Mouse (Mus musculus) kidney, embryonic 14.5 days (tissue): ENCODE data around the gene Selenbp1. TPM values are rescaled to one million over a fixed set of nuclear protein-coding genes. Genes with fewer than 3 reads are reported as not detected.
"Not testable (repeated sequence)": the region's sequence is repeated elsewhere in the genome, so short reads cannot be mapped to it uniquely, and the experiment has no call there.

Source experiments
- ATAC-seq: fragments of 200-750 bp; cut with Nextera tagmentation; 2 replicates; pipeline ENCODE4 v1.8.0; 2017; ENCODE audit warnings: moderate number of reproducible peaks, mild to moderate bottlenecking, moderate TSS enrichment, moderate library complexity; ENCODE audit not compliant: low FRiP score, low TSS enrichment
- H3K27ac ChIP-seq: fragments of 300-500 bp; sonication (generic); 2 replicates; pipeline ENCODE4 v1.5.1; 2014; ENCODE audit warnings: low read depth, mild to moderate bottlenecking, low read length, moderate library complexity, mixed read lengths
- H3K27me3 ChIP-seq: fragments of 300-500 bp; sonication (generic); 2 replicates; pipeline ENCODE4 v1.6.1; 2014; ENCODE audit warnings: mild to moderate bottlenecking, low read length; ENCODE audit not compliant: control insufficient read depth, insufficient read depth
- H3K36me3 ChIP-seq: fragments of 300-500 bp; sonication (generic); 2 replicates; pipeline ENCODE4 v1.6.1; 2014; ENCODE audit warnings: low read length, mixed read lengths; ENCODE audit not compliant: control insufficient read depth, insufficient read depth
- H3K4me1 ChIP-seq: fragments of 300-500 bp; sonication (generic); 2 replicates; pipeline ENCODE4 v1.6.1; 2014; ENCODE audit warnings: low read length, mixed read lengths; ENCODE audit not compliant: control insufficient read depth, insufficient read depth
- H3K4me2 ChIP-seq: fragments of 300-500 bp; sonication (generic); replicated peaks from 2 replicates; pipeline ENCODE4 v1.6.1; 2014; ENCODE audit warnings: low read depth, mild to moderate bottlenecking, low read length
- H3K4me3 ChIP-seq: fragments of 300-500 bp; sonication (generic); 2 replicates; pipeline ENCODE4 v1.5.1; 2014; ENCODE audit warnings: mild to moderate bottlenecking, low read length
- H3K9ac ChIP-seq: fragments of 300-500 bp; sonication (generic); 2 replicates; pipeline ENCODE4 v1.6.1; 2014; ENCODE audit warnings: low read depth, mild to moderate bottlenecking, low read length, moderate library complexity
- H3K9me3 ChIP-seq: fragments of 300-500 bp; sonication (generic); 2 replicates; pipeline ENCODE4 v1.6.1; 2016; ENCODE audit warnings: low read length; ENCODE audit not compliant: control insufficient read depth
- WGBS: fragments of 180-500 bp; shearing (Covaris S2); extraction: QIAGEN DNeasy Blood & Tissue Kit; methylation state at CpG from one replicate; pipeline ENCODE4 v1.1.7; 2014; 5-methylcytosine and 5-hydroxymethylcytosine counted together
- polyA plus RNA-seq: library from polyadenylated mRNA; unstranded; fragments of >200 nt; fragmentation: Nextera tagmentation; extraction: Ambion mirVana; gene quantifications from 2 replicates; pipeline ENCODE4 v1.2.1, GENCODE M21; 2014

The Selenbp1 gene
- polyA plus RNA-seq, 1 experiment from 2014 or later, result 40.0 TPM

DNA sequence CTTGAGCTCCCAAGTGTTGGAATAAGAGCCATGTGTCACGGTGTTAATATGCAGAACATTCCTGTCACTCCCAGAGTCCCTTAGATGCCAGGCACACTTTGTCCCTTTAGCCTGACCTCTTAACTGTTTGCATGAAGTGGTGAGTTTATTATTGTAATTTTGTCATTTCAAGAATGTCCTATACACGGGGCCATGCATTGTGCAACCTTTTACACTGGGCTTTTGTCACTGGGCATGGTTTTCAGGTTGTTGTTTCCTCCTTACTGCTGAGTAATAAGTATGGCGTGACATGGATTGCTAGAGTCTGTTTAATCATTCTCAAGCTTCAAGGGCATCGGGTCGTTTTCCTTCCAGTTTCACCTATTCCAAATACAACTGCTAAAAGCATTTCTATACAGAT lies 19.1 kb upstream of the Selenbp1 start:
- Histone ChIP-seq H3K9ac (no peak overlapping the region), H3K4me3 (no peak overlapping the region), H3K4me2 (no peak overlapping the region), H3K36me3 (no peaks in the 10 kb centered on the region), H3K9me3 (no peaks in the 10 kb centered on the region), H3K27ac (no peak overlapping the region), H3K4me1 (no peaks in the 10 kb centered on the region), H3K27me3 (no peaks in the 10 kb centered on the region)
- ATAC-seq, result no peak
- 63% methylated on average over 5 of the region's 5 CpGs for WGBS

DNA sequence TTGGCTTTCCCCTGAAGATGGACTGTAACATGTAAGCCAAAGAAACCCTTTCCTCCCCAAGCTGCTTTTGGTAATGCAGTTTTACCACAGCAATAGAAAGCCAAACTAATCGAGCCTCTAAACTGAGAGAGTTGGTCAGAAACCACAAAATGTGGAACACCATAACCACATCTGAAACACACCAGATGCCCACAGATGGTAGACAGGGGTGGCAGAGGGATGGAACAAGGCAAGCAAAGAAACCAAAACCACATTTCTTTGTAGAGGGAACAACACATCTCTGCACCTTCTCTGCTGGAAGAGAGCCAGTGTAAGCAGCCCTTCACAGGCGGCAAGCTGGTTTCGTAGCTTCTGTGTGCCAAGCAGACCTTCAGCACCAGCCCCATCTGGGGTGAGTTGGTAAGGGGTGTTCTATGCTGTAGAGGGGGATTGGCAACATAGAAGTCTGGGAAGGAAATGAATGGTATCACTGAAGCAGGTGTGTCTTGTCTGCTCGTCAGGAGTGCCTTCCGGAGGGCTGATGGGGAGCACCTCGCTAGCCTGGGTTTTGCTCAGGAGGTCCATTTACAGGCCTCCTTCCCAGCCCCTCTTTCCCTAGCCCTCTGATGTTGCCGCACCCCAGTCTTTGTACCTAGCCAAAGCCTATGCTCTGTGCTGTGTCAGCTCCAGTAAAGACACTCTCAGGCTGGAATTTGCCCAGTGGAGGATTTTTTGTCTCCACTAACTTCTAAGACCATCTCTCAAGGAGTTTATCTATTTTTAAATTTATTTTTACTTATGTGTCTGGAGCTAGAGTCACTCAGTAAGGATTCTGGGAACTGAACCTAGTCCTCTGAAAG lies 16.7 kb upstream of the Selenbp1 start:
- Histone ChIP-seq H3K27me3 (no peaks in the 10 kb centered on the region), H3K9ac (no peak overlapping the region), H3K4me1 (no peaks in the 10 kb centered on the region), H3K27ac (no peak overlapping the region), H3K36me3 (no peaks in the 10 kb centered on the region), H3K4me3 (no peak overlapping the region), H3K4me2 (no peak overlapping the region), H3K9me3 (no peaks in the 10 kb centered on the region)
- 81% methylated on average over 7 of the region's 7 CpGs for whole genome bisulfite sequencing
- no peak for ATAC-seq

DNA sequence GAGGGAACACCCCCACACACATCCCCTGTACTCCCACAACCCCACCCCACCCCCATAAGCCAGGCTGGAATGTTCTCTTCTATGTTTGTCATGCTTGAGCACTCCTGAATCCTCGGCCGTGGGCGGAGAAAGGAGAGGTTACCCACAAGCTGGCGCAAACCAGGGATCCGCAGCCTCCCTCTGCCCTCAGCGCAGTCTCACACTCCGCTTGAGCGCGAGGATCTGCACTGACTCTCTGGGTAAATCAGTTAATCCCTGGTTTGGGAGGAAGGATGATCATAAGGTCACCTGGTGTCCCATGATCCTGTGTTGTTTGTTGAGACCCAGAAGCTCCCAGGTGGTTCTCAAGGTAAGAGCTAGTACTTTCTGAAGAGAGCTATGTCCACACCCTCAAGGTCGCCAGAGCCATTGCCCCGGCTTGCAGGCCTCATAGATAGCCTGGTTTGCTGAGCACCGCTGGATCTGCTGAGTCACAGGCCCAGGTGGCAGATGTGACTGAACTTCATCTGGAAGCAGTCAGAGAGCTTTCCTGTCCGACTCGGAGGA lies 15.0 kb upstream of the Selenbp1 start:
- peak; percentile 86 for ATAC-seq
- no peak overlapping the region for H3K9ac ChIP-seq
- H3K4me1 ChIP-seq, result no peaks in the 10 kb centered on the region

DNA sequence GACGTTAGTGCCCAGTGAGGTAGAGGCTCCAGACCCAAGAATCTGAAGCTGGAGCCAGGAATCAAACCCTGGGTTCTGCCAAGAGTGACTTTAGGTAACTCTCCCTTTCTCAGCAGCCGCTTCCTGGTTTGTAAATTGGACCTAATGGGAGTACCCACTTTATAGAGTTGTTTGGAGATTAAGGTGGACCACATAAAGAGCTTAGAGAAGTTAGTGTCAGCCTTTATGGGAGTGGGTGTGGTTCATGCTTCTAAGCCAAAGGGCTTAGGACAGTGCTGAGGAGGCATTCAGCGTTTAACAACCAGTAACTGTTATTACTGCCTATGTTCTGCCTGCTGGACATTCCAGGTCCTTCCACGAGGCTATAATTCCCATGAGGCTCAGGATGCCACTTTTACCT lies 14.0 kb upstream of the Selenbp1 start:
- no peaks in the 10 kb centered on the region for H3K9me3 ChIP-seq
- no peaks in the 10 kb centered on the region for H3K4me1 ChIP-seq
- no peak overlapping the region for H3K4me2 ChIP-seq
- H3K27ac ChIP-seq, result no peak overlapping the region
- no peak overlapping the region for H3K4me3 ChIP-seq
- ATAC-seq, result no peak
- H3K36me3 ChIP-seq, result no peaks in the 10 kb centered on the region
- 59% methylated on average over 4 of the region's 4 CpGs for WGBS
- H3K27me3 ChIP-seq, result no peaks in the 10 kb centered on the region
- H3K9ac ChIP-seq, result no peak overlapping the region

More for the DNA sequence above, 15.0 kb upstream of the Selenbp1 start:
- Histone ChIP-seq H3K36me3 (no peaks in the 10 kb centered on the region), H3K4me2 (0 out of 2 replicates have a peak overlapping the region, but pooled peaks have one; percentile 3), H3K27ac (peak overlapping the region; percentile 59), H3K9me3 (no peaks in the 10 kb centered on the region), H3K4me3 (no peak overlapping the region), H3K27me3 (no peaks in the 10 kb centered on the region)
- WGBS, result 47% methylated on average over 14 of the region's 14 CpGs

DNA sequence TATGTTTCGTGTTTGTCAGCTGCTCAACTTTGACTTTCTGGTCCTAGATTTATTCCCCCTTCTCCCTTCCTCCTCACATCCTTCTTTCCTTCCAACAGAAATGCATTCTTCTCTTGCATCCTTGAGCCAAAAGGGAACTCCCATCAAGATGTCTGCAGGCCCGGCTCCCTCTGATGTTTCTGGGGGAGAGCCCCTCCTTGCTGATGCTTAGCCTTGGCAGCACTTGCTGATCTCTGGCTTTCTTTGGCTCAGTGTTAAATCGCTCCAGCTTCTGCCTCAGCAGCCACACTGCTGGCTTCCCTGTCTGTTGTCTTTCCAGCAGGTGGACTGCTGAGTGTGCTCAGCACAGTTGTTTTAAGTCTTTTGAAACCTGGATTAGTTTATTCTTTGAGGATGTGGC lies 11.8 kb upstream of the Selenbp1 start:
- WGBS, result 53% methylated on average over 3 of the region's 3 CpGs
- Histone ChIP-seq H3K9ac (no peak overlapping the region), H3K36me3 (no peaks in the 10 kb centered on the region), H3K9me3 (no peaks in the 10 kb centered on the region), H3K27ac (no peak overlapping the region), H3K4me3 (no peak overlapping the region), H3K4me1 (no peaks in the 10 kb centered on the region), H3K4me2 (no peak overlapping the region), H3K27me3 (no peaks in the 10 kb centered on the region)
- ATAC-seq, result no peak

DNA sequence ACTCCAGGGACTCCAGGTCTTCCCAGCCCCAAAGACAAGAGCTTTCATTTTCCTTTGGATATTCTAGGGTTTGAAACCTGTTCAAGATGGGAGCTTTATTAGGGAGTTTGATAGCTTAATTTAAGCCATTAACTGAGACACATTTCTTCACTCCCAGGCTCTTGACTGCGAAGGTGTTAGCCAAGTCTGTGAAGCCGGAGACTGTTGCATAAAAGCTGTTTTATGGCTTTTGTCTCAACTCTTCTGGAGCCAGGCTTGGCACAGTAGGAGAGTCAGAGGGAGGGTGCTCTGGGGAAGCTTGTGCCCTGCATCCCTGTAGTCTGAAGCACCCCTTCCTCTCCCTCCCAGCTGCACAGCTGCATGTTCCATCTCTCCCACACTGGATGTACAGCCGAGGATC lies 10.5 kb upstream of the Selenbp1 start:
- Histone ChIP-seq H3K9ac (no peak overlapping the region), H3K36me3 (no peaks in the 10 kb centered on the region), H3K9me3 (no peaks in the 10 kb centered on the region), H3K4me1 (no peaks in the 10 kb centered on the region), H3K27ac (no peak overlapping the region), H3K4me3 (no peak overlapping the region), H3K27me3 (no peaks in the 10 kb centered on the region), H3K4me2 (no peak overlapping the region)
- no peak for ATAC-seq
- WGBS, result 20% methylated on average over 3 of the region's 3 CpGs

DNA sequence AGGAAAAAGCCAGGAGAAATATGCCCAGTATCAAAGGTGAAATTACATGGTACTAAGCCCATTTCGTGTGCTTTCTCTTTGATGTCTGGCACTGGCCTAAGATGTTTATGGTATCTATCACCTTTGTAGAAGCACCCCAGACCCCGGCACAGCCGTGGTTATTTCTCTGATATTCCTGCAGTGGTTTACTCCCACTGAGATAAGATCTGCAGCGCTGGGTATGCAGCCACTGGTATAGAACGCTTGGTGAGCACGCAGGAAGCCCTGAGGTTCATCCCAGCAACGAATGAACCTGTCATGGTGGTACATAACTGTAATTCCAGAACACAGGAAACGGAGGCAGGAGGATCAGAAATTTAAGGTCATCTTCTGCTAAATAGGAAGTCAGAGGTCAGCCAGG lies 8.2 kb upstream of the Selenbp1 start:
- no peaks in the 10 kb centered on the region for H3K27me3 ChIP-seq
- no peaks in the 10 kb centered on the region for H3K4me1 ChIP-seq
- no peaks in the 10 kb centered on the region for H3K36me3 ChIP-seq
- no peak overlapping the region for H3K27ac ChIP-seq
- H3K9me3 ChIP-seq, result no peaks in the 10 kb centered on the region
- no peak overlapping the region for H3K4me2 ChIP-seq
- whole genome bisulfite sequencing, result 26% methylated on average over 8 of the region's 8 CpGs
- ATAC-seq, result no peak
- H3K4me3 ChIP-seq, result no peak overlapping the region
- no peak overlapping the region for H3K9ac ChIP-seq

DNA sequence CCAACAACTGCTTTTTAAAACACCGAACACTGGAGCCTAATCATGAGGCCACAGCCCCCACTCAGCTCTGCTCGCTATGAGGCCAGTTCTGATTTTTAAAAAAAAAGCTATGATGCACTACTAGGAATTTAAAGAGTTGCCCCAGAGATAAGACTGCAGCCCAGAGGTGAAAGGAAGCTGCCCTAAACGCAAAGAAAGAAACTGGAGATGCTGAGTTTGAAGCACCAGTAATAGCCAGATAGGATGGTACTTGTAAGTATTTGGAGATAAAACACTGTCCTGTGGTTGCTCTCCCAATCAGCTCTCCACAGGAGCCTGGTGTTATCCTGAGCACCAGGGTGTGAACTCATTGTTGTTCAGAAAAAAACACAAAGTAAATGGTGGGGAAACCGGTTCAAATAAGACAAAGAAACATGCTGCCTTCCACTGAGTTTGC lies 6.5 kb upstream of the Selenbp1 start:
- not testable (repeated sequence) for H3K4me1 ChIP-seq, H3K9me3 ChIP-seq, H3K27ac ChIP-seq, H3K36me3 ChIP-seq, ATAC-seq, H3K27me3 ChIP-seq, H3K4me2 ChIP-seq, H3K4me3 ChIP-seq, H3K9ac ChIP-seq
- WGBS, result 48% methylated on average over 4 of the region's 4 CpGs

DNA sequence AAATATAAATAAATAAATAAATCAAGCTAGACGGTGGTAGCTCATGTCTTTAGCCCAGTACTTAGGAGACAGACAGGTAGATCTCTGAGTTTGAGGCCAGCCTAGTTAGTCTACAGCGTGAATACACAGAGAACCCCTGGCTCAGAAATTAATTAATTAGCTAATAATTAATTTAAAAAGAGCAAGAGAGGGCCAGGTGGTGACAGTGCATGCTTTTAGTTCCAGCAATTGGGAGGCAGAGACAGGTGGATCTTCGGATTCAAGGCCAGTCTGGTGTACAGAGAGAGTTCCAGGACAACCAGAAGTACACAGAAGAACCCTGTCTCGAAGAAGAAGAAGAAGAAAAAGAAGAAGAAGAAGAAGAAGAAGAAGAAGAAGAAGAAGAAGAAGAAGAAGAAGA lies 3.9 kb upstream of the Selenbp1 start:
- 85% methylated on average over 4 of the region's 4 CpGs for WGBS

More for the DNA sequence above, 3.9 kb upstream of the Selenbp1 start:
- not testable (repeated sequence) for H3K36me3 ChIP-seq, H3K4me2 ChIP-seq, H3K9me3 ChIP-seq, H3K9ac ChIP-seq, H3K27me3 ChIP-seq, H3K27ac ChIP-seq, H3K4me1 ChIP-seq, H3K4me3 ChIP-seq, ATAC-seq
